In genomic region chr13:98937108-98937507, GRCm38 (mm10) we compare ENCODE assay signal across 23 mouse cellular contexts. TPM values are rescaled to one million over a fixed set of nuclear protein-coding genes. Genes with fewer than 3 reads are reported as not detected.
"Had no signal": no experiment of that assay in that cellular context is flagged by ENCODE, and none has a peak within 500 bp of the region (broad histone marks: within the 10 kb centered on the region; RNA-seq: fewer than 3 reads in every experiment).

No protein-coding gene starts in this region.

- H3K27me3 ChIP-seq: limb, embryonic 15.5 days; liver, embryonic 12.5 days; neural tube, embryonic 13.5 days; stomach, embryonic 15.5 days had no signal

- H3K4me2 ChIP-seq: limb, embryonic 15.5 days; liver, embryonic 12.5 days; lung, embryonic 14.5 days; neural tube, embryonic 13.5 days; stomach, embryonic 15.5 days had no signal

- H3K4me3 ChIP-seq: layer of hippocampus, adult 2 months; limb, embryonic 15.5 days; liver, embryonic 12.5 days; midbrain, embryonic 10.5 days; neural tube, embryonic 13.5 days; stomach, embryonic 15.5 days had no signal

- H3K4me1 ChIP-seq: midbrain, embryonic 10.5 days; neural tube, embryonic 13.5 days; stomach, embryonic 15.5 days had no signal

- H3K27ac ChIP-seq: kidney, postnatal 0 days; layer of hippocampus, adult 2 months; limb, embryonic 15.5 days; liver, embryonic 12.5 days; midbrain, embryonic 10.5 days; neural tube, embryonic 13.5 days; stomach, embryonic 15.5 days had no signal

- H3K36me3 ChIP-seq: limb, embryonic 15.5 days; liver, embryonic 12.5 days; midbrain, embryonic 10.5 days; neural tube, embryonic 13.5 days; stomach, embryonic 15.5 days had no signal

- H3K9ac ChIP-seq: limb, embryonic 15.5 days; liver, embryonic 12.5 days; lung, embryonic 14.5 days; neural tube, embryonic 13.5 days; stomach, embryonic 15.5 days had no signal

- H3K9me3 ChIP-seq: limb, embryonic 15.5 days; liver, embryonic 12.5 days; midbrain, embryonic 10.5 days; neural tube, embryonic 13.5 days; stomach, embryonic 15.5 days had no signal

- ATAC-seq: liver, embryonic 12.5 days had no signal

- DNase-seq: kidney, adult 8-10 months; kidney, postnatal 4 days; lung, embryonic 14.5 days; lung, postnatal 10 days; lung, postnatal 4 days; midbrain, embryonic 14.5 days; right cerebral cortex, adult 18-20 months; right cerebral cortex, postnatal 25 days; thymus, postnatal 36 days had no signal

RNA-seq across cellular contexts. Expression of gene 1700024P04Rik, which starts 47.3 kb away (rescaled TPM):
- total RNA-seq: layer of hippocampus, adult 2 months; layer of hippocampus, postnatal 14 days; left cerebral cortex, adult 8-10 months; left cerebral cortex, postnatal 25 days; megakaryocyte, adult 5-6 weeks had no signal
- polyA plus RNA-seq: kidney, postnatal 0 days; limb, embryonic 11.5 days; limb, embryonic 15.5 days; liver, embryonic 12.5 days; liver, embryonic 16.5 days; lung, embryonic 14.5 days; midbrain, embryonic 10.5 days; midbrain, embryonic 14.5 days; neural tube, embryonic 13.5 days; stomach, embryonic 15.5 days; thymus, postnatal 0 days had no signal
